Mouse (Mus musculus) liver, postnatal 0 days (tissue): ENCODE data around the gene Sox5.

Experiments
- CTCF ChIP-seq: sonication (generic); IDR thresholded peaks from 2 replicates; pipeline ENCODE4 v1.5.1; 2016; ENCODE audit warnings: antibody characterized with exemption, low read depth
- EP300 ChIP-seq: IDR thresholded peaks from 2 replicates; pipeline ENCODE4 v1.6.1; 2016; ENCODE audit warnings: antibody characterized with exemption, low read depth, mild to moderate bottlenecking

DNA sequence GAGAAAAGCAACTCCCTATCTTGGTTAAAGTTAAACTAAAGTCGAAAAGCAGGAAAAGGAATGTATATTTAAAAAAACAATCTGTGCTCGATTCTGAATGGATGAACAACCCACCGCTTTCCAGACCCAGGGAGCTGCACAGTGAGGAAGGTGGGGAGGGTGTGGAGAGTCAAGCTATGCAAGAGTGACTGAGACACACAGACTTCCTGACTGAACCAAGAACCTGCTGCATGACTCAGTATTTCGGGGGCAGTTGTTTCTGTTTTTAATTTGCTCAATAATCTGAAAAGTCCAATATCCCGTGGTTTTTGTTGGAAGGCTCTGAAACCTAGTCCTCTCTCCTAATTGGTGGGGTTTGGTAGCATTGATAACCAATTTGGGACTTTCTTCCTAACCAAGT lies 196.9 kb downstream of the Sox5 start:
- TF ChIP-seq CTCF, result no peak
- no peak for TF ChIP-seq EP300
